Mouse (Mus musculus): ENCODE results near the gene Col15a1.

Col15a1 gene

DNA sequence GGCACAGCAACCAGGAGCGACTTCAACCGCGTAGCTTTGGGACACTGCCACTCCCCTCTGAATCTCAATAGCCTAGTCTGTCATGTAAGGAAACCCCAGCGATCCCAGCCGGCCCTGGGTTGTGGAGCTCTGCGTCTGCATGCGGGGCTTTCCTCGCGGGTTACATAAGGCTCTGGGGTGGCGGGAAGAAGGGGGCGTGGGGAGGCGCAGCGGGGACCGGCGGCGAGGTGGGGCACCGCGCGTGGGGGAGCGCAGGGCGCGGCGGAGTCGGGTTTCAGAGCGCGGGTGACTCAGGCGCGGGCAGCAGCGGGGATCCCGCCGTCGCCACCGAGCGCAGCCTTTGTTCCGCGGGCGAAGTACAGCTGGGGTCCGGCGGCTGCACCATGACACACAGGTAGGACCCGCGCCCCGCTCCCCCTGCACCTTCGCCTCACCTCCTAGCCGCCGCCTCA is at the start of gene Col15a1:
TSS of gene Col15a1 (plus strand) at position 193 of the 452 bp plus-strand sequence.
- DNase-seq (ENCODE audit: low spot score) = no peak

DNA sequence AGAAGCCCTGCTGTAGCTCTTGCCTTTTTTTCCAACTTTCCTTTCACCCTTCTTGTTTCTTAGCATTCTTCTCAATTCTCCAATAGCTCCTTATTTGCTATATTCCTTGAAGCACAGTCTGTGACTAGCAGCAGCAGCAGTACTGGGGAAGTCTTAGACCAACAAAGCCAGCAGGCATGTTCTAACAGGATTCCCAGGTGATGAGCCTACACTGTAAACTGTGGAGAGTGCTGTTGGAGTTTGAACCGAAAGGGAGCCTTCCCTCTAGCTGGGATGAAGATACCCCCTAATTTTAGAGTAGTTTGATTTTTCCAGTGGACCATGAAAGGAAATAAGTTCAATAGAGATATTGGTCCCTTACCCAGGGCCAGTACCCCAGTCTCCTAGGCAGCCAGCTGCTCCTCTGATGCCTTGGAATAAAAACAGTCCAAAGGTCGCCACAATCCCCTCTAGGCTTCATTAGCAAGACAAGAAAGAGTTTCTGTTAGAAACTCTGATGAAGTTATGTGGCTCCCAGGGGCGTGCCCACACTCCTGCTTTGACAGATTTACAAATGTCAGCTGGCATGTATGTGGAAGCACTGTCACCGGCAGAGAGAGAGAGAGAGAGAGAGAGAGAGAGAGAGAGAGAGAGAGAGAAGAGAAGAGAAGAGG is 46.7 kb upstream of the Col15a1 start:
- no peak for DNase-seq (ENCODE audit: low spot score)

DNA sequence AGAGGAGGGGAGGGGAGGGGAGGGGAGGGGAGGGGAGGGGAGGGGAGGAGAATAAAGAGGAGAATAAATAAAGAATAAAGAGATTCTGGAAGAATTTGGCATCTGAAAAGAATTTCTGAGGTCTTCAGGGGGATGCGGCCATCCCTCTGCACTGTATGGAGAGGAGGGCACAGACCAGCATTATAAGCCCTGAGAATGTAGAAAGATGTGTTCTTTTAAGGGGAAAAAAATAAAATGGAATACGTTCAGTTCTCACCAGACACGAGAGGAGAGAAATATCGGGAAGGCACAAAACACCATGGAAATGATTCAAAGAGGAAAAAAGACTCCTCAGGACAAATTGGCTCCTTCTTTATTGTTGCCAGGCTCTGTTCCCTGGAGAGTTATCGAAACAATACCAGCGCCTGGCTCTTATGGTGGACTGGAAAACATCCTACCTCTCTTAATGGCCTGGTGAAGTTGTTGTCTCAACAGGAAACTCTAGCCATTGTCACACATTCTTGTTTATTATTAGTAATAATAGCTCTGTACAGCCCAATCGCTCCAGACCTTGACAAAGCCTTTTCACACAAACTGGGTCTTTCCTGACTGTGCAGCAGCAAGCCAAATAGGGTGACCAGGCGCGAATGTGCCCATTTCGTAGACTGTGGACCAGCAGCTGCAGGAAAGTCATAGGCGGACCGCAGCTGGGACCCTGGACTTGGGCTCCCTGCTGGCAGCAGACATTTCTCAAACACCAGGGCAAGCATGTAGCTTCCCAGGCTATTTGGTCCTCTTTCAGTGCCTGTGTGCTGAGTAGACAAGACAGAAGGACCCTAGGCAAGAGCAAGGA is 46.0 kb upstream of the Col15a1 start:
- no peak for DNase-seq (ENCODE audit: low spot score)

DNA sequence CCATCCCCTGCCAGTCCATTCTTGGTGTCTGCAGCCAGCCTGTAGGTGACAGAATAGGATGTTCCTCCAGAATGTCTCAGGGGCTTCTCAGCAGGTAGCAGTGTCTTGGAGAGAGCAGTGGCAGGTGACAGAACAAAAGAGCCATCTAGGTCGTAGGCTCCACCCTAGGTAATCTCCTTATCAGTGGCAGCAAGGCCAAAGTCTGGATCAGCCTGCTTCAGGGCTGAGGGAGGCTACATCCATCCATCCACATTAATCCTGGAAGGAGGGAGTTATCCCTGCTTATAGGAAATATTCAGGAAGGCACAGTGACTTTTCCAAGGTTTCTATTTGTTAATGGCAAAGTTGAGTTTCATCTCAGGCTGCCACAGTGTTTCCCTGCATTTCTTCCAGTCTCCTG is 35.6 kb upstream of the Col15a1 start:
- DNase-seq (ENCODE audit: low spot score) = no peak

DNA sequence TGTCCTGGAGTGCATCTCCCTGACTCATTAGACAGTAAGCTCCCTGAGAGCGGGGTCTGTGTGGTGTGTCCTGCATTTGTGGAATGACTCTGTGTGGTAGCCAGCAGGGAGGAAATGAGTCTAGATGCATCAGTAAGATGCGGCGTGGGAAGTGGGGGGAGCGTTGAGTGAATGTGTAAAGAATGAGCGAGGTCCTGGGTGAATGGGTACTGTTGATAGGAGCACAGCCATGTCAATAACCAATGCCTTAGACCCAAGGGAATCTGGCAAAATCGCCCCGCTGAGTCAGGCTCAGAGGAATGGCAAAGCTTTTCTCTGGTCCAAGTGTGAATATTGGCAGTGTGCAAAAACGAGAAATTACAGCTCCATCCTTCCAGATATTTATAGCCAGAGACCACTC is 30.9 kb upstream of the Col15a1 start:
- no peak for DNase-seq (ENCODE audit: low spot score)

DNA sequence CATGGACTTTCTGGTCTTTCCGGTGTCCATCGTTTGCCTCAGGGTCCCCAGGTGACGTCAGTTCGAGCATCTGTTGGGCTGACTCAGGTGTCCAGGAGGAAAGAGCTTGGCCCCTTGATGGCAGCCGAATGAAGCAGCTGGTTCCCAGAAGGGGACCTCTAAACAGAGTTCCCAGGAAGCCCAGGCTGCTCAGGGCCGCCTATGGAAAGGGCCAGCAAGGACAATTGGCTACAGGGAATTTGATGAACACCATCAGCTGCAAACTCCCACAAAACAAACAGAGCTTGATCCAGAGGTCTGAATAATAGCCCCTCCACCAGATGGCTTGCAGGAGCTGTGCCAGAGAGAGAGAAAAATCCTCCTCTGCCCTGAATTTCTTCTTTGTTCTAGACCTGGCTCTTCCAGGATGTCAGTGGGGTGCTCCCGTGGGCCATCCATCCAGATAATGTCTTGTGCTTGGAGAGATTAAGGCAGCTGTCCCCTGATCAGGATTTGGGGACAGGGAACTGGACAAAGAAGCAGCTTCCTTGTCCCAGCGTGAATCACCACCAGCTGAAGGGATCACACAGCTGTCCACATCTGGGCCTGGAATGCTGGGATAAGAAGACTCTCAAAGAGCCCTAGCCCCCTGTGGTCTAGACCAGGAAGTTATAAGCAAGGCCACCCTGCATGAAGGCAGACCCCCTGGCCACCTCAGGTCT is 29.6 kb upstream of the Col15a1 start:
- no peak for DNase-seq (ENCODE audit: low spot score)

DNA sequence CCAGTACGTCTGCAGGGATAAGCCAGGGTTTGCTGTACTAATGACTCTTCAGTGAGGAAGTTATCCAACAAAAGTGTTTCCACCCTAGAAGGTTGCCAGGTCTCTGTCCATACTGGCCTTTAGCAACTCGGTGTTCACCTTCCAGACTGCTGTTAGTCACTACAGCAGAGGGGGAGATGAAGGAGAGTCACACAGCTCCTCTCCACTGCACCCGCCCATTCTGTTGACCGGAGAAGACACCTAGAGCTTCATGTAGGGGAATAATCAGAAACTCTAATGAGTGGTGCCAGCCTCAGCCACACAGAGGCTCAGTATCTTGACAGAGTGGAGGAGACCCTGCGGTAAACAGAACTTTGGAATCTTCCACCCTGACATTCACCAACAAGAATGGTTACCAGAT is 28.4 kb upstream of the Col15a1 start:
- no peak for DNase-seq (ENCODE audit: low spot score)

DNA sequence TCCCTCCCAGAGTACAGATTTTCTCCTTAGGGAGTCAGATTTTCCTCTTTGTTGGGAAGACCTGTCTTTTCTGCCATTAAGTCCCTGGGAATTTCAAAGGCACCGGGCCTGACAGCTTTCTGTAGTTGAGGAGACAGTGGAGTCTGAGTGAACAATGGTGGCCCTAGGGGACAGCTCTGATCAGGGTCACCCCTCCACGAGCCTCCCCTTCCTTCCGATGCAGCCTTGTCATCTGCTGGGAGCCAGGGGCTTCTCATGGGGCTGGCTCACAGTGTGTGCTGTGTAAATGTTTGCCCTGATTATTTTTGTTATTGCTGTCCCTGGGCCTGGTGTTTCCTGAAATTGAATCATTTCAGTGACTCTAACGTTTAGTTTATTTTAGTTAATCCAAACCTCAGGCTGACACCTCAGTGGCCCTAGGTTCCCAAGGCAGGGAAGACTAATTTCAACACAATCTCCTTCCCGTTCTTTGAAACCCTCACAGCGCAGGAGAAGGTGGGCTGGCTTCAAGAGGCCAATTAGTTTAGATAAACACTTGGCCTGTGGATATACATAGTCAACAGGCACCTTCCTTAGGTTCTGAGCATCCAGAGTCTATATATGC is 23.8 kb upstream of the Col15a1 start:
- DNase-seq (ENCODE audit: low spot score) = no peak

DNA sequence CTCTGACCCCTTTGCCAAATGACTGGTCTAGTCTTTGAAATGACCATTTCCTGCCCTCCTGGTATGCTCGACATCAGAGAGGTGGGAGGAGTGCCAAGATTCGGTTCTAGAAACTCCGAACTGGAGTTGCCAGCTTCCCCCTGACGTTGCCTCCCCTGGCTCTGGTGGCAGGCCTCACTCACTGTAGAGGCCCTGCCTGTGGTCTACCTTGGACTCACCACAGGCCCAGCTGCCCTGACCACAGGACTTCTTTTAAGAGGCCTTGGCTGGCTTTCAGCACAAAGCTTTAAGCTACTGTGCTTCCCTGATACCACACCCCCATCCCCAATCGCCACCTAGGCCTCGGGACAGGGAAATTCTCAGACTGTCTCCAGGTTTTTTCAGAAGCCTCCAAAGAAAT is 21.4 kb upstream of the Col15a1 start:
- DNase-seq (ENCODE audit: low spot score) = no peak

DNA sequence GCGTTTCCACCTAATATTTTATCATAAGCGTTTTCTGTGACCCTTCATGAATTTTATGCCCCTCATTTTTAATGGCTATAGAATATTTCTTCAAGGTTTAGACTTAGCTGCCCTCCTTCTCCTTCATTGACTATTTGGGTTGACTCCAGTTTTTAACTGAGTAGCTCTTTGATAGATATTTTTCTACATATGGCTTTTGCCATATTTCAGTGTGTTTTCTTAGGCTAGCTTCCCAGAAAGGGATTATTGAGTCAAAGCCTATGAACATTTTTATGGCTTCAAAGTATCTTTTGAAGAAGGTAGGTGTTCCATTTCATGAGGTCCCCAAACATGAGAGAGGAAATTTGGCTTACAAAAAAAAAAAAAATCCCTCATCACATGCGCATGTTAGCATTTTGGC is 11.8 kb upstream of the Col15a1 start:
- DNase-seq (ENCODE audit: low spot score) = no peak

DNA sequence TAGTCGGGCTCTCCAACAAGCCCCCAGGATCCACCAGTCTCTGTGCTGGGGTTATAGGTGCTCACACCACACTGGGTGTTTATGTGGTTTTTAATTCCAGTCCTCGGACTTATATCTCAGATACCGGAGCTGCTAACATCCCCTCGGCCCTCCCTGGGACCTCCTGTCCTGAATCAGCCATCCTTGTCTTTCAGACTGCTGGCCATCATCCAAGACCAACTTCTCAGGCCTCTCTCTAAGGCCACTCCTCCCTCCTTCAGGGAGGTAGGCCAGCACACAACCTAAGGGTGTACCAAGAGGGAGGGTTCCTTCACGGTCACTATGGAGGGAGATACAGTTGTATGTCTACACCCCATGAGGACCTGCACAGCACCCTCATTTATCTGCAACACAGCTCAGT is 4.3 kb upstream of the Col15a1 start:
- DNase-seq (ENCODE audit: low spot score) = no peak

DNA sequence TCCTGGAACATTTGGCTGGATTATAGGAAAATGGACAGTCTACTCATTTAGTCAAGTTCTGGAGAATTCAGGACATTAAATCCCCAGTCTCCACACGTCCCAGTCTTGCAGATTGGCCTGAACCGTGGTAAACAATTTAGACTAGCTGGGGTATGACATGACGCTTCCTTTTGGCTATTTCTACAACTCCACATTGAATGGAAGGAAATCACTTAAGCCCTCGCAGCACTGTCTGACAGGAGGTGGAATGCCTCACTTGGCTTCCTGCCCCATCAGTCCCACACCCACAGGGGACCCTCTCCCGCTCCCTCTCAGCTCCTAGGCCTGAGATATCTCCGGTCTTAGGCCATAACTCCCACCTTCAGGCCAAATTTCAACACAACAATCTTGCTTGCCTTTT is 2.1 kb upstream of the Col15a1 start:
- no peak for DNase-seq (ENCODE audit: low spot score)

DNA sequence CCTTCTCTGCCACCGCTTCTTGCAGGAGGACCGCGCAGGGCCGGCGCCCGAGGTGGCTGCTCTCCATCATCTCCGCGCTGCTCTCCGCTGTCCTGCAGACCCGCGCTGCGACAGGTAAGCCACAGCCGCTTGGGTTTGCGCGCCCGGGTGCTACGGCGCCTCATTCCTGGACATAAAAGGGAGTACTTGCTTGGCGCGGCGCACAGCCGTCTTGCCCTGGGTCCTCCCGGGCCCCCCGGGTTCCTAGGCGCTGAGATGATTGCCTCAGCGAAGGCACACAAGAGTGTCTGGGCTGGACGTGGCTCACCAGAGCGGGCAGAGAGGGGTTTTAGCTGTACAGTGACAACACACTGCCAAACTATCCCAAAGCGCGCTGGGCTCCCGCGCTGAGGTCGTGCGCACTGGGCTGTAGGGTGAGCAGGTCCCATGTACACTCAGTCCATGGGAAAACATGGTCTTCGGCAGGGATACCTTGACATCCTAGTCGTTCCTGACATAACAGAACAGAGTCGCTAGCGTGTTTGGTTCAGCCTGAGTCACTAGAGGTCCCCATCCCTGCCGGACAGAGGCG is 545 bp downstream of the Col15a1 start:
- DNase-seq (ENCODE audit: low spot score) = no peak

DNA sequence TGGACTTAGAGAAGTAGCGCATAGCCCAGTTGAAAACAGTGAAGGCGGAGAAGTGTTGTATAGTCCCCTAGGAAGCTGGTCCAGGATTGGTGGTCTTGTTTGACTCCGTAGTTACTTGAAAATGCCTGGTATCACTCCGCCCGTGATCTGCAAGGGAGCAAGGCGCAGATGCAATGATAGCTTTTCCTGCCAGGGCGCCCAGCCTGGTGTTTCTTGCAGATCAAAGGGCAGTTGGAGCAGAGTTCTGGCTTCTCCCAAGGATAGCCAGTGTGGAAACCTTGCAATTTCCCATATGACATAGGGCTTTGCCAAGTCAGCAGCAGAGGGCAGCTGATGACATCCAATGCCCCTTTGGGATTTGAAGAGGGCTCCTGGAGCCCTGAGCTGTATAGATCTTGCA is 1.5 kb downstream of the Col15a1 start:
- no peak for DNase-seq (ENCODE audit: low spot score)

DNA sequence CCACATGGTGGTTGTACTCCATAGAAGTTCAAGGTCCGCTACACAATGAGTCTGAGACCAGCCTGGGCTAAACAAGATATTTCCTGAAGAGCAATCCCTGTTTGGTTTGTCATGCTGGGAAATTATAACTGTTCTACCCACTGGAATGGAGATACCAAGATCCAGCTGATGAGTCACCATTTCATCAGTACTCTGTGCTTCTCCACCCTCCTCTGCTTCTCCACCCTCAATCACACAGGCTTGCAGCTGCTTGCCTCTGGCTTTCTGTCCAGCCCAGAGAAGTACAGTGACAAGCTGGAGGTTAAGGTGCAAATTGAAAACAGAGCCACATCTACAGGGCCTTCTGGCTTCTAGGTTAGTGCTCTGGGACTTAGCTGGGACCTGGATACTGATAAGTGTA is 10.9 kb downstream of the Col15a1 start:
- no peak for DNase-seq (ENCODE audit: low spot score)

DNA sequence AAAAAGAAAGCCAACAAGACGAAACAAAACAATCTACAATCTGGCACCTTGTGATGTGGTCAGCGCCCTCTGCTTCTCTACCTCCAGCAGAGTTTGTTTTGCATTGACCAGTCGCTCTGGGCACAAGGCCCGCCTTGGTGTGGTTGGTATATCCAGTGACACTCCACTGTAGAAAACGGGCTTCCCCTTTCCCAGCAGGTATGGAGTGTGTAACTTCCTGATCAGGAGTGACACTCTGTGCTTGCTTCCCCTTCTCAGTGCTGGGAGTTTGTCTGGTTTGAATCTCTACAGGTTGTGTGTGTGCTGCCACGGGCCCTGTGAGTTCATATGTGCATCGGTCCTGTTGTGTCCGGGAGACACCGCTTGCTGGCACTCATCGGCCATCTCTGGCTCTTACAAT is 11.4 kb downstream of the Col15a1 start:
- DNase-seq (ENCODE audit: low spot score) = no peak

DNA sequence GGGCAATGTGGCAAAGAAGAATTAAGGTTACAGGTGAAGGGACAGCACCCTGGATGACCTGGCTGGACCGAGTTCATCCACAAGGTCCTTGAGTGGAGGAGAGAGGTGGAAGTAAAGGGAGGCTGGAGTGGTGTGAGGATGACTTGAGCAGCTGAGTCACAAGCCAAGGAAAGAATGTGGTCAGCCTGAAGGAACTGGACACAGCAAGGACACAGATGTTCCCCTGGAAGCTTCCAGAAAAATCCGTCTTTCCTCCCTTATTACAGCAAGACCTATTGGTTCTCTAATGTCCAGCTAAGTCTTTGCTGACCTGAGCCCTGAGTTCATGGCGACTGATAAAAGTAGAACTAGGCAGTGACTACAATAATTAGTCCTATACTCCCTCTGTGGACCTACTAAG is 12.6 kb downstream of the Col15a1 start:
- DNase-seq (ENCODE audit: low spot score) = no peak

DNA sequence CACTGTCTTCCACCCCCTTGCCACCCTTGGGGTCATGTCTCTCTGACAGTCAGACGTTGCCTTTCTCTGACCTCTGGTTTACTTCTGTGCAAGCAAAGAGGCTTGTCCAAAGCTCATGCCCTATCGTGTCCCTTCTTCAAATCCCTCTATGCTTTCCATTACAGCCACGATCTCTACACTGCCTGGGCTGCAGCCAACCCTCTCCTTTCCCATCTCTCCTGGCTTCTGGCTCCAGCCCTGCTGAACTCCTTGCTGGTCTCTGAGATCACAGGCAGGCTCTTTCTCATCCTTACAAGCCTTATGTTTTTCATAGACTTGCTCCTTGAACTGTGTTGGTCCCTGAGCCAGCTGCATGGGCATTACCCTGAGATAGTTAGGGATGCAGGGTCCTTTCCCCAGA is 14.2 kb downstream of the Col15a1 start:
- DNase-seq (ENCODE audit: low spot score) = no peak

DNA sequence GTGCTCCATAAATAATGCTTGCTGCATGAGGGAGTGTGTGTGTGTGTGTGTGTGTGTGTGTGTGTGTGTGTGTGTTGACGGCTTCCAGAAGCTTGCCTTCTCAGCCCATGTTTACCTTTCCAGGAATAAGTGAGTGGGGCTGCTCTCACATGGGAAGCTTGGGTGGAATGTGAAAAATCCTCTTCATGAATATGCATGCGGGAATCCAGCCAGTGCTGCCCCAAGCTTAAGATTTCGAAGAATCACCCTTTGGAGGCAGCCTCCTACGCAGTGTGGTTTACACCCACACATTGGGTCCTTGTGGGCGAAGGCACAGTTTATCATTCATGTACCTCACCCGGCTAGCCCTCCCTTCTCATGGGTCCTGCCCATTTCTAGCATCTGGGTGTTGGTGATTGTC is 18.0 kb downstream of the Col15a1 start:
- DNase-seq (ENCODE audit: low spot score) = no peak

DNA sequence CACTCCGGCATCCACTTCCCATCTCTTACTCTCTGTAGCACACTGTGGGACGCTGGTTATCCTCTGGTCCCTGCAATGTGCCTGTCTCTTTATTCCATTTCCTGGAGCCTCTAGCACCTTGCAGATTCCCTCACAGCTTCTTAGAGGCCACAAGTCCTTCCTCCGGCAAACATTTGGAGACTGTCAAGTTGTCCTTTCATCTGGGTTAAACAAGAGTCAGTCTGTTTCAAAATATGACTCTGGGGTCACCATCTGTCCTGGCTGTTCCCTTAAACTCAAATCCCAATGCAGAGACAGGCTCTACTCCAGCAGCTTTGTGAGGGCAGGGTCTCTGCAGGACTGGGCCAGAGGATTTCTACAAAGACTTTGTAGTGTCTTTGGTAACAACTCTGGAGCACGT is 19.1 kb downstream of the Col15a1 start:
- no peak for DNase-seq (ENCODE audit: low spot score)

DNA sequence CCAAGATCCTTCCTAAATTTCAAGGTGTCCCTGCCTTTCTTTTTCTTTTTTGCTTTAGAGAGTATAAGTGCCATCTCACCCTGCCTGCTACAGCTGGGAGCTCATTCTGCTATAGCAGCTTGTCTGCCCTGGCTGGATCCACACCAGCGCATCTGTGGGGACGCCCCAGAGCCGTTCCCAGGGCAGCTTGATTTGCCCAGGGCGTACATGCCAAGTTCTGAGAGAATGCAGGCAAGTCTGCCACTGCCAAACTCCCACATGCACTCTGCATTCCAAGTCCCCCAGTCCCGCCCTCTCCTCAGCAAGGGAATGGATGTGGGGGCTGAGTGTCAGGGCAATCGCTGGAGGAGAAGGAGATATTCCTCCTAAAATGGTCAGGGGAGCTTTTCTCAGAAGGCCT is 19.8 kb downstream of the Col15a1 start:
- no peak for DNase-seq (ENCODE audit: low spot score)

DNA sequence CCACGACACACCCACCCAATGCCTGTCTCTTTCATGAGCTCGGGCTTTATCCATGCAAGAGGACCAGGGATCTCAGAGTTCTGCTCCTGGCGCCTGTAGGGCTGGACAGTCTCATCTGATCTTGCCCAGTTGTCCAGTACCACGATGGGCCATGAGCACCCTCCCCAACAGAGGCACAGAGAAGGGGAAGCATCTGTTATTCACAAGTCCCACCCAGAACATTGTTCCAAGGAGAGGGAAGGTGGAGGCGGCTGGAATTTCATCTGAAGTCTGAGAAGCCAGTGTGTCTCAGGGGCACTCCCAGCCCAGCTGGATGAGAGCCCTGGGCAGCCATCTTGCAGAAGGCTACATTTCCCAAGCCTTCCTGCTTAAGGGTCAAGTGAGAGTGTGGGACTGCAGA is 21.0 kb downstream of the Col15a1 start:
- no peak for DNase-seq (ENCODE audit: low spot score)
